Mouse (Mus musculus) bone marrow macrophage, adult 2 months (primary cell): ENCODE measurements around the gene Cyp2j13.

ENCODE experiments used
- CTCF ChIP-seq: IDR thresholded peaks from 2 replicates; pipeline ENCODE4 v1.5.1; 2012; ENCODE audit warnings: low read depth, mild to moderate bottlenecking, low read length, moderate library complexity
- POLR2A ChIP-seq: IDR thresholded peaks from 2 replicates; pipeline ENCODE4 v1.6.1; 2012; ENCODE audit warnings: mild to moderate bottlenecking, low read depth, low read length, borderline replicate concordance

DNA sequence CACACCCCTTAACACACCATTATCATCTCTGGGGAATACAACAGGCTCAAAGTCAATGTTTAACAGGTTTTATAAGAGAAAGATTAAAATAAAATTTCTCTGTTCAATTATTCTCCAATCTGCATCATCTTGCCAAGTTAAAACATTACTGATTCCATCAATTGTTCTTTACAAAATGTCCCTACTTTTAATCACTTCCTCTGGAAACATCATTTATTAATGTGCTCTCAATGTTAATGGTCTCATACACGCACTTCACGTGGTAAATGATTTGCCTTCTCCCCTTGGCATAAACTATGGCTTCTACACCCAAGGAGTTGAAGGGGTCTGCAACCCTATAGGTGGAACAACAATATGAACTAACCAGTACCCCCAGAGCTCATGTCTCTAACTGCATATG is 17.2 kb downstream of the Cyp2j13 start:
- no peak for TF ChIP-seq CTCF
- no peak for TF ChIP-seq POLR2A
